Mouse (Mus musculus): Measurements from ENCODE around the gene Chuk. TPM values are rescaled to one million over a fixed set of nuclear protein-coding genes. Genes with fewer than 3 reads are reported as not detected.

Chuk gene
- polyA plus RNA-seq, 1 experiment: 26.4 TPM

DNA sequence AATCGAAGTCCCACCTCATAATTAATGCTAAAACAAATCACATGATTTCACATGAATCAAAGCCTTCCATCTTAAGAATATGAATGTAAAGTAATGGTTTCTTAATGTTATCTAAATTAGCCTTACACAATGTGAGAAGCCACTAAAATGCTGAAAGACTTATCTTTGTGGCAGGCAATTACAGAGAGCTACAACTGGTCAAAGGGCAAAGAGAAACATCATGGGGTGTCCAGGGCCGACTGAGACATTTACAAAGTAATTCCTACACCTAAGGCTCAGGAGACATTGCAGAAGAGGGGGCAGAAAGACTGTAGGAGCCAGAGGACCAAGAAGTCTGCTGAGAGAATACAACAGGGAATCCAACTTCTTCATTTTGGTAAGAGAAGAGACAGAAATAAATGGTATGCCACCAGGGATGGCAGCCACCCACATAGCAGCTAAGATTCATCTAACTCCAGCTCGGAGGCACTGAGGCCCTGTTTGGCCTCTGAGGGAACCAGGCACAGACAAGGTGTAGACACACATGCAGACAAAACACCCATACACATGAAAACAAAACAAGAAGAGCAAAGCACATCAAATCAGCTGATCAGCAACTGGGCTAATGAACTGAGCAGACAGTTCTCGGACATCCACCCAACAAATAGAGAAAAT, 52.0 kb downstream of the Chuk start:
- H3K27me3 ChIP-seq (ENCODE audit: control insufficient read depth, insufficient read depth, low read length): no peaks in the 10 kb centered on the region
- TF ChIP-seq CTCF (IDR thresholded peaks at IDR 0.05; ENCODE audit: borderline replicate concordance, control insufficient read depth, extremely low read depth, insufficient read depth, low read length, poor library complexity) (no peak), POLR2A (IDR thresholded peaks at IDR 0.05; ENCODE audit: control insufficient read depth, extremely low read depth, insufficient read depth, low read length, poor library complexity) (no peak)
- peaks cover 5% of the 10 kb centered on the region; the same call in 1 of the 2 replicates for H3K36me3 ChIP-seq (ENCODE audit: control insufficient read depth, insufficient read depth, low read length)
- 92% methylated on average over 4 of the region's 4 CpGs for WGBS
- no peak overlapping the region for H3K4me3 ChIP-seq (ENCODE audit: control insufficient read depth, insufficient read depth, low read length)
- H3K27ac ChIP-seq (ENCODE audit: control insufficient read depth, insufficient read depth, low read length): no peak overlapping the region
- no peaks in the 10 kb centered on the region for H3K4me1 ChIP-seq (replicated peaks; ENCODE audit: control insufficient read depth, insufficient read depth, low read length)
- no peak for DNase-seq

DNA sequence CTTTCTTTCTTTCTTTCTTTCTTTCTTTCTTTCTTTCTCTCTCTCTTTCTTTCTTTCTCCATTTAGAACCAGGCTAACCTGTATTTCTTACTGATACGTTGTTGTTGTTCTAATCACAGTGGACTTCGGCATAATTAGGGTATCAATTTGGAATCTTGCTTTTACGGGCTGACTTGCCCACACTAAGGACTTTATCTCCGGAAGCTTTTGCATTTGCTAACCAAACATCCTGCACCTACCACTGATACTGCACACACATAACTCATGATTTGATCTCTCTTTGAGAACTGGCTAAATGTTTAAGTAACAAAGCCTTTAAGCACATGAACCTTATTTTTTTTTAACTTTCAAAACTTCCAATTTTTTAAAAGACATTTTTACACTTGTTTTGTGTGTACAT, 56.9 kb downstream of the Chuk start:
- Histone ChIP-seq H3K4me3 (ENCODE audit: control insufficient read depth, insufficient read depth, low read length) (no peak overlapping the region), H3K27ac (ENCODE audit: control insufficient read depth, insufficient read depth, low read length) (no peak overlapping the region), H3K4me1 (replicated peaks; ENCODE audit: control insufficient read depth, insufficient read depth, low read length) (no peaks in the 10 kb centered on the region), H3K36me3 (ENCODE audit: control insufficient read depth, insufficient read depth, low read length) (0 out of 2 replicates have a peak, but pooled peaks cover 2% of the 10 kb centered on the region), H3K27me3 (ENCODE audit: control insufficient read depth, insufficient read depth, low read length) (no peaks in the 10 kb centered on the region)
- no peak for DNase-seq
- WGBS: 90% methylated on average over 4 of the region's 4 CpGs
- TF ChIP-seq CTCF (IDR thresholded peaks at IDR 0.05; ENCODE audit: borderline replicate concordance, control insufficient read depth, extremely low read depth, insufficient read depth, low read length, poor library complexity) (no peak), POLR2A (IDR thresholded peaks at IDR 0.05; ENCODE audit: control insufficient read depth, extremely low read depth, insufficient read depth, low read length, poor library complexity) (no peak)

DNA sequence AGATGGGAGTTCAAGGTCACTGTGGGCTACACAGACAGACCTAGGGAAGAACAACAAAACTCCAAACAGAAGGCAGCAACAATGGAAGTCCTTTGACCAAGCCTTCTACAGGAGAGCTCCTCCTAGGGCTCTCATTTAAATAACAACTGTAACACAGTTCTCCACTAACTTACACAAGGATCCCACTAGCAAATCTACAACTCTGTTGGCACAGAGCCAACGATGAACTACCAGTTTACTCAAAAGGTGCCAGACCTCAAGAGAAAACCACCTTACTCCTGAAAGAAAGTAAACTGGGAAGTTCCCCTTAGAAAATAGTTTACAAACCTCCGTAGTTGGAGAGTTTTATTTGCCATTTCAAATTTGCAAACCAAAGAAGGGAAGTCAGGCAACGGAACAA, 58.0 kb downstream of the Chuk start:
- TF ChIP-seq POLR2A (IDR thresholded peaks at IDR 0.05; ENCODE audit: control insufficient read depth, extremely low read depth, insufficient read depth, low read length, poor library complexity): no peak
- TF ChIP-seq CTCF (IDR thresholded peaks at IDR 0.05; ENCODE audit: borderline replicate concordance, control insufficient read depth, extremely low read depth, insufficient read depth, low read length, poor library complexity): no peak
- Histone ChIP-seq H3K27me3 (ENCODE audit: control insufficient read depth, insufficient read depth, low read length) (no peaks in the 10 kb centered on the region), H3K4me1 (replicated peaks; ENCODE audit: control insufficient read depth, insufficient read depth, low read length) (no peaks in the 10 kb centered on the region), H3K4me3 (ENCODE audit: control insufficient read depth, insufficient read depth, low read length) (no peak overlapping the region), H3K27ac (ENCODE audit: control insufficient read depth, insufficient read depth, low read length) (no peak overlapping the region), H3K36me3 (ENCODE audit: control insufficient read depth, insufficient read depth, low read length) (peaks cover 4% of the 10 kb centered on the region; the same call in 1 of the 2 replicates)
- no peak for DNase-seq
- WGBS: 80% methylated on average over 3 of the region's 3 CpGs

DNA sequence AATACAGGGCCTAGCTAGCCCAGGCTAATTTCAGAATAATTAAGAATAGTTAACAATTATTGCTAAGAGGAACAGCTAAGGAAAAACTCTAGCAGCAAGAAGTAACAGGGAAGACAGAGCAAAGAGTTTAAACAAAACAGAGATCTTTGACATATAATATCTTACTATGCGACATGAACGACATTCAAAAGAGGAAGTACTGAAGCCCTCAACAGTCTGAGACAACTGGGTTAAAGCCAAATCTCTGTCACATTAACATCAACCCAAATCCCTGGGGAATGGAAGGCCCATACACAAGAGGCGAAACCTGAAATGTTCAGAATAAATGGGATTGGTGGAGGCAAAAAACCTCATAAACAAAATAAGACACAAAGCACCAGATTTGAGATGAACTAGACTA, 61.4 kb downstream of the Chuk start:
- Histone ChIP-seq H3K36me3 (ENCODE audit: control insufficient read depth, insufficient read depth, low read length) (peaks cover 4% of the 10 kb centered on the region; the same call in 1 of the 2 replicates), H3K4me1 (replicated peaks; ENCODE audit: control insufficient read depth, insufficient read depth, low read length) (no peaks in the 10 kb centered on the region), H3K27me3 (ENCODE audit: control insufficient read depth, insufficient read depth, low read length) (no peaks in the 10 kb centered on the region), H3K27ac (ENCODE audit: control insufficient read depth, insufficient read depth, low read length) (no peak overlapping the region), H3K4me3 (ENCODE audit: control insufficient read depth, insufficient read depth, low read length) (no peak overlapping the region)
- DNase-seq: no peak
- WGBS: 78% methylated on average over 3 of the region's 3 CpGs
- no peak for TF ChIP-seq CTCF (IDR thresholded peaks at IDR 0.05; ENCODE audit: borderline replicate concordance, control insufficient read depth, extremely low read depth, insufficient read depth, low read length, poor library complexity)
- TF ChIP-seq POLR2A (IDR thresholded peaks at IDR 0.05; ENCODE audit: control insufficient read depth, extremely low read depth, insufficient read depth, low read length, poor library complexity): no peak

DNA sequence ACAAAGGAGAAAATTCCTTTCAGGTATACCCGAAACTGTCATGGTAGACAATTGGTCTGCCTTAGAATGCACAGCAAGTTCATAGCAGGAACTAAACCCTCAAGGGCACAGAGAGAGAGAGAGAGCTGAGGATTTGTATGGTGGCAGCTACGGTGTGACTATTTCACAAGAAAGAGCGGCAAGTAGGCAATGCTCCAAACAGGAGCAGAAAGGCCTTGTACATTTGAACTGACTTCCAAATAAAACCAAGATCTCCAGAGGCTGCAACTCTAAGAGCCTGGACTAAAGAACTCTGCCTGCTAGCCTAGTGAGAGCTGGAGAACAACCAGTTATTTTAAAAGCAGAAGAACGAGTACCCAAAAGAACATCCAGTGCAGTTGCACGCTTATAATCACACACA, 65.2 kb downstream of the Chuk start:
- WGBS: 94% methylated on average over 5 of the region's 5 CpGs
- TF ChIP-seq CTCF (IDR thresholded peaks at IDR 0.05; ENCODE audit: borderline replicate concordance, control insufficient read depth, extremely low read depth, insufficient read depth, low read length, poor library complexity) (no peak), POLR2A (IDR thresholded peaks at IDR 0.05; ENCODE audit: control insufficient read depth, extremely low read depth, insufficient read depth, low read length, poor library complexity) (no peak)
- no peak overlapping the region for H3K4me3 ChIP-seq (ENCODE audit: control insufficient read depth, insufficient read depth, low read length)
- H3K36me3 ChIP-seq (ENCODE audit: control insufficient read depth, insufficient read depth, low read length): peaks cover 9% of the 10 kb centered on the region
- no peak overlapping the region for H3K27ac ChIP-seq (ENCODE audit: control insufficient read depth, insufficient read depth, low read length)
- no peak for DNase-seq
- no peaks in the 10 kb centered on the region for H3K27me3 ChIP-seq (ENCODE audit: control insufficient read depth, insufficient read depth, low read length)
- H3K4me1 ChIP-seq (replicated peaks; ENCODE audit: control insufficient read depth, insufficient read depth, low read length): no peaks in the 10 kb centered on the region

DNA sequence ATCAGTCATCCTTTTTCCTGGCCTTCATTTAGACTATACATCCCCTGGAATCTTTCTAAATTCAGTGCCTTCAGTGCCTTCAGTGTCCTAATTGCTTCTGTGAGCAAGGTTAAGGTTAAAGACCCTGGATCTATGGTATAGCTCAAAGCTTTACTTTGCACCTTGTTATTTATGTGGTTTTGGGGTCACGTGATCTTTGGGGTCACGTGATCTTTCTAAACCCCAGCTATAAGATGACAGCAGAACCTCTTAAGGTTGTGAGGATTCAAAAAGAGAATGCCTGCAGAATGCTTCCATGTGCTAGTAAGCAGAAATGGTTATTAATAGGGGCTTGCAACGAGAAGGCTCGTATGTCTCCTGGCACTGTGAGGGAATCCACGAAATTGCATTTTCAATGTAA, 73.9 kb downstream of the Chuk start:
- Histone ChIP-seq H3K27ac (ENCODE audit: control insufficient read depth, insufficient read depth, low read length) (no peak overlapping the region), H3K36me3 (ENCODE audit: control insufficient read depth, insufficient read depth, low read length) (peaks cover 8% of the 10 kb centered on the region), H3K4me1 (replicated peaks; ENCODE audit: control insufficient read depth, insufficient read depth, low read length) (no peaks in the 10 kb centered on the region), H3K4me3 (ENCODE audit: control insufficient read depth, insufficient read depth, low read length) (no peak overlapping the region), H3K27me3 (ENCODE audit: control insufficient read depth, insufficient read depth, low read length) (no peaks in the 10 kb centered on the region)
- TF ChIP-seq CTCF (IDR thresholded peaks at IDR 0.05; ENCODE audit: borderline replicate concordance, control insufficient read depth, extremely low read depth, insufficient read depth, low read length, poor library complexity) (no peak), POLR2A (IDR thresholded peaks at IDR 0.05; ENCODE audit: control insufficient read depth, extremely low read depth, insufficient read depth, low read length, poor library complexity) (no peak)
- WGBS: 86% methylated on average over 5 of the region's 5 CpGs
- DNase-seq: no peak

Data from thymus, adult 2 months (tissue).